Mouse (Mus musculus) heart, postnatal 0 days (tissue): ENCODE data around the gene Eprs. TPM values are rescaled to one million over a fixed set of nuclear protein-coding genes. Genes with fewer than 3 reads are reported as not detected.

Source experiments
- ATAC-seq: fragments of 200-750 bp; cut with Nextera tagmentation; 2 replicates; pipeline ENCODE4 v1.8.0; 2017; ENCODE audit warnings: low read depth, moderate number of reproducible peaks, moderate library complexity; ENCODE audit not compliant: insufficient read depth
- DNase-seq: peaks from one replicate; pipeline ENCODE4 v3.0.0-alpha.2; 2016; ENCODE audit warnings: low spot score
- H3K27ac ChIP-seq: fragments of 300-500 bp; sonication (generic); 2 replicates; pipeline ENCODE4 v1.5.1; 2014; ENCODE audit warnings: low read depth, mild to moderate bottlenecking
- H3K27me3 ChIP-seq: fragments of 300-500 bp; sonication (generic); 2 replicates; pipeline ENCODE4 v1.6.1; 2014; ENCODE audit warnings: low read length, mixed read lengths; ENCODE audit not compliant: control insufficient read depth, insufficient read depth
- H3K36me3 ChIP-seq: fragments of 300-500 bp; sonication (generic); replicated peaks from 2 replicates; pipeline ENCODE4 v1.6.1; 2014; ENCODE audit warnings: low read length, mixed read lengths; ENCODE audit not compliant: control insufficient read depth, insufficient read depth
- H3K4me1 ChIP-seq: fragments of 300-500 bp; sonication (generic); 2 replicates; pipeline ENCODE4 v1.6.1; 2014; ENCODE audit warnings: antibody characterized with exemption; ENCODE audit not compliant: control insufficient read depth, insufficient read depth
- H3K4me2 ChIP-seq: fragments of 300-500 bp; sonication (generic); 2 replicates; pipeline ENCODE4 v1.6.1; 2014; ENCODE audit warnings: low read depth, mild to moderate bottlenecking, low read length, moderate library complexity
- H3K4me3 ChIP-seq: fragments of 300-500 bp; sonication (generic); 2 replicates; pipeline ENCODE4 v1.5.1; 2014; ENCODE audit warnings: low read depth, low read length
- H3K9ac ChIP-seq: fragments of 300-500 bp; sonication (generic); replicated peaks from 2 replicates; pipeline ENCODE4 v1.6.1; 2014; ENCODE audit warnings: low read depth, low read length, mixed read lengths
- H3K9me3 ChIP-seq: fragments of 300-500 bp; sonication (generic); replicated peaks from 2 replicates; pipeline ENCODE4 v1.6.1; 2016; ENCODE audit warnings: low read length; ENCODE audit not compliant: control insufficient read depth
- CTCF ChIP-seq: IDR thresholded peaks from 2 replicates; pipeline ENCODE4 v1.5.1; 2016; ENCODE audit warnings: antibody characterized with exemption, control low read depth, low read depth
- EP300 ChIP-seq: IDR thresholded peaks from 2 replicates; pipeline ENCODE4 v1.6.1; 2016; ENCODE audit warnings: antibody characterized with exemption, low read depth
- WGBS: fragments of 180-500 bp; shearing (Covaris S2); extraction: QIAGEN DNeasy Blood & Tissue Kit; methylation state at CpG from one replicate; pipeline ENCODE4 v1.1.7; 2014; 5-methylcytosine and 5-hydroxymethylcytosine counted together
- polyA plus RNA-seq: library from polyadenylated mRNA; unstranded; fragments of >200 nt; fragmentation: Nextera tagmentation; extraction: Ambion mirVana; gene quantifications from 2 replicates; pipeline ENCODE4 v1.2.1, GENCODE M21; 2015
- total RNA-seq: library from RNA; depleted of rRNA; stranded (reverse); fragments of >200 nt; gene quantifications from 2 replicates; pipeline ENCODE4 v1.2.3, GENCODE M21; 2014; ENCODE audit warnings: low replicate concordance

Eprs gene
- total and polyA plus RNA-seq, 2 experiments from 2014 or later, result 39.8 to 75.8 TPM

GRCm38 (mm10) chr1:185433112-185433511 is 70.3 kb downstream of the Eprs start:
- no peak for ATAC-seq
- Histone ChIP-seq H3K36me3 (peaks cover 21% of the 10 kb centered on the region), H3K4me3 (no peak overlapping the region), H3K4me2 (no peak overlapping the region), H3K4me1 (no peaks in the 10 kb centered on the region), H3K27me3 (no peaks in the 10 kb centered on the region), H3K9ac (no peak overlapping the region), H3K27ac (no peak overlapping the region), H3K9me3 (no peaks in the 10 kb centered on the region)
- DNase-seq, result no peak
- WGBS, result 65% methylated on average over 6 of the region's 6 CpGs
- no peak for TF ChIP-seq CTCF
- TF ChIP-seq EP300, result no peak

- no peak overlapping the region for H3K27ac ChIP-seq
- no peak overlapping the region for H3K4me3 ChIP-seq
- H3K9me3 ChIP-seq, result no peaks in the 10 kb centered on the region
- WGBS, result 48% methylated on average over 9 of the region's 9 CpGs
- 0 out of 2 replicates have a peak, but pooled peaks cover 3% of the 10 kb centered on the region for H3K27me3 ChIP-seq
- H3K36me3 ChIP-seq, result no peaks in the 10 kb centered on the region
- H3K4me2 ChIP-seq, result no peak overlapping the region
- DNase-seq, result peak; percentile 38
- no peak overlapping the region for H3K9ac ChIP-seq
- peak; percentile 43; the same call in 1 of the 2 replicates for TF ChIP-seq CTCF
- TF ChIP-seq EP300, result no peak
- no peaks in the 10 kb centered on the region for H3K4me1 ChIP-seq
- ATAC-seq, result no peak
Observed at GRCm38 (mm10) chr1:185438841-185439580, 76.2 kb downstream of the Eprs start.

GRCm38 (mm10) chr1:185441703-185442472 is 79.0 kb downstream of the Eprs start:
- H3K4me2 ChIP-seq, result no peak overlapping the region
- H3K4me3 ChIP-seq, result no peak overlapping the region
- TF ChIP-seq EP300, result no peak
- TF ChIP-seq CTCF, result no peak
- no peak overlapping the region for H3K27ac ChIP-seq
- no peaks in the 10 kb centered on the region for H3K9me3 ChIP-seq
- H3K4me1 ChIP-seq, result no peaks in the 10 kb centered on the region
- DNase-seq (no peak), ATAC-seq (no peak)
- H3K27me3 ChIP-seq, result 0 out of 2 replicates have a peak, but pooled peaks cover 3% of the 10 kb centered on the region
- H3K9ac ChIP-seq, result no peak overlapping the region
- 66% methylated on average over 18 of the region's 18 CpGs for WGBS
- no peaks in the 10 kb centered on the region for H3K36me3 ChIP-seq

GRCm38 (mm10) chr1:185448936-185449335 is 86.1 kb downstream of the Eprs start:
- DNase-seq (no peak), ATAC-seq (no peak)
- H3K9me3 ChIP-seq, result no peaks in the 10 kb centered on the region
- no peak overlapping the region for H3K4me3 ChIP-seq
- no peak overlapping the region for H3K9ac ChIP-seq
- H3K36me3 ChIP-seq, result no peaks in the 10 kb centered on the region
- H3K4me2 ChIP-seq, result no peak overlapping the region
- H3K4me1 ChIP-seq, result no peaks in the 10 kb centered on the region
- no peak for TF ChIP-seq CTCF
- TF ChIP-seq EP300, result no peak
- H3K27ac ChIP-seq, result no peak overlapping the region
- H3K27me3 ChIP-seq, result 0 out of 2 replicates have a peak, but pooled peaks cover 10% of the 10 kb centered on the region
- 76% methylated on average over 7 of the region's 7 CpGs for WGBS

- H3K4me3 ChIP-seq, result no peak overlapping the region
- 67% methylated on average over 2 of the region's 2 CpGs for WGBS
- no peaks in the 10 kb centered on the region for H3K36me3 ChIP-seq
- no peak overlapping the region for H3K9ac ChIP-seq
- H3K9me3 ChIP-seq, result no peaks in the 10 kb centered on the region
- TF ChIP-seq CTCF (no peak), EP300 (no peak)
- H3K27me3 ChIP-seq, result peaks cover 18% of the 10 kb centered on the region
- peaks cover 2% of the 10 kb centered on the region; the same call in 1 of the 2 replicates for H3K4me1 ChIP-seq
- ATAC-seq, result no peak
- H3K27ac ChIP-seq, result no peak overlapping the region
- DNase-seq, result no peak
- H3K4me2 ChIP-seq, result no peak overlapping the region
Observed at GRCm38 (mm10) chr1:185449727-185450126, 86.9 kb downstream of the Eprs start.
